Mouse (Mus musculus) NIH3T3 (cell line): Measurements from ENCODE around the gene Sv2c.
"Not testable (repeated sequence)": the region's sequence is repeated elsewhere in the genome, so short reads cannot be mapped to it uniquely, and the experiment has no call there.

Experiments used
- DNase-seq: peaks from one replicate; pipeline ENCODE4 v3.0.0-alpha.2; 2012; ENCODE audit warnings: low read depth

The Sv2c gene

DNA sequence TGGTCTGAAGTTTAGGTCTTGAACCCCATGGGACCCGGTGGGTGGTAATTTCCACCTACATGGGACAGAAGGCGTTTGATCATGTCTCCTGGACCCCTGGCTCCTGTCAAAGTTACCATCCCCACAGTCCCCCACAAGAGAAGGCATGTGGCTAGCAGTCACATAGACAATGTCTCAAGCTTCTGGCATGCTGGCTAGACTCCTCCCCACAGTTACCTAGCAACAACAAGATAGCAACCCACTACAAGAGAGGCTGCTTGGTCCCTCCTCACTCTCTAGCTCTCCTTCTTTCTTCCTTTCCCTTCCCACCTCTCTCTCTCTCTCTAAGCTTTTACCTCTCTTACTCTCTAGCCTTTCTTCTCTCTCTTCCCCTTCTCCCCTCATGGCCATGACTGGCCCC lies 164.3 kb downstream of the Sv2c start:
- not testable (repeated sequence) for DNase-seq

DNA sequence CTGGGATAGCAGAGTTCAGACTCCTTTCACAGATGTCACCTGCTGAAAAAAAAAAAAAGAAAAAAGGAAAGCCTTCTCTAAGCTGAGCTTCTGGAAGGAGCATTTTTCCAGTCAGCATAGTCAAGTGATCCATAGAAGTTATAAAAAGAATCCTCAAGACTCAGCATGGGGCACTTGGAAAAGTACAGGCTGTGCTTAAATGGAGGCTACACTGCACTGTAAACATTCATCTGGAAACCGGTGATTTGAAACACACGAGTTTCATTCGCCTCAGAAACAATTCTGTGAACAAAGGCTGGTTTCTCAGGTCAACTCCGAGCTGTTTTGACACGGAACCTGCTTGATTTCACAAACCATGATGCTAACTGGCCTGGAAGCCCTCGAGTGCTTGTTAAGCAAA lies 165.6 kb downstream of the Sv2c start:
- DNase-seq = no peak

DNA sequence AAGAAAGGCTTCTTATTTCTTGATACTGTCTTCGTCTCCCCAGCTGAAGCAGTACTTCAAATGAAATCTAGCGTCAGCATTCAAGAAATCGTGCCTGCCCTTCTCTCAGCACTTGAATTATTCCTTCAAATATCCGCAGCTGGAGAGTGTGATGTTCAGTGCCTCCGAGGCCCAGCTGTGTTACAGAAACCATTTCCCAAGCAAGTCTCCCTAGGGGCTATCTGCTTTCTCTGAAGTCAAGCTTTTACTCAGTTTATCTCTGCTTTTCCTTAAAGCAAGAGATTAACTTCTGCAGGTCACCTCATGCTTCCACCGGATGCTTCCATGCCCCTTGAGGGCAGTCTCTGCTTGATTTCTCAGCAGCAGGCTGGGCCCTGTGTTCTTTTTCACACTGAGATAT lies 166.8 kb downstream of the Sv2c start:
- DNase-seq = no peak

DNA sequence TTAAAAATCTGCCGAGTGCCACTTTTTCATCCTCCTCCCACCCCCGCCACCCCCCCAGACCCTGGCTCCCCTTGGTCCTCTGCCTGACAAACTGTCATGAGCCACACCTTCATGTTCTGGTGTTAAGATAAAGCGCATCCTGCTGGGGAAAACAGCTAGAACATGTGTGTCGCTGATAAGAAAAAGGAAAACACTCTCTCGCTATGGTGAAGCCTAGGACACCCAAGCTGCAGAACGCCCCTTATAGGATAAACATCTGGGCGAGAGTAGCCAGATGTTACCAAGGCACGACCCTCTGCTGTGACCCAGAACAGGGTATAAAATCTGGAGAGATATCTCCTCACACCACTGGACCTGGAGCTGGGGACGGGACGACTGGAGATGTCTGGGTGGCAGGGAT lies 167.2 kb downstream of the Sv2c start:
- no peak for DNase-seq

DNA sequence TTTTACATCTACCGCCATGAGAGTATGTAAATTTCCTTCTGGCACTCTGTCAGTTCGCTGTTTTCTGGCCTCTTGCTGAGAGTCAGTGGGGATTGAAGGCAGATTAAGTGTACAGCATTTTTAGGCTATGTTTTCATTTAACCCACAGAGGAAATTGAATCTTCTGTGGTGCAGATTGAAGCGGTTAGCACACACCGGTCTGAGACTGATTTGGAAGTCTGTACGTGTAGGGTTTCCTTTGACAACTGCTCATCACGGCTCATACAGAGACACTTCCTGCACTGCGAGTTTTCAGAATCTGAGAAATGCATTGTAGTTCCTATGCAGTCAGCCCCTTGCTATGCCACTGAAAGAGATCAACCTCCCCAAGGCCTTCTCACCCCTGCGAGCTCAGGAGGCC lies 168.2 kb downstream of the Sv2c start:
- DNase-seq = no peak

DNA sequence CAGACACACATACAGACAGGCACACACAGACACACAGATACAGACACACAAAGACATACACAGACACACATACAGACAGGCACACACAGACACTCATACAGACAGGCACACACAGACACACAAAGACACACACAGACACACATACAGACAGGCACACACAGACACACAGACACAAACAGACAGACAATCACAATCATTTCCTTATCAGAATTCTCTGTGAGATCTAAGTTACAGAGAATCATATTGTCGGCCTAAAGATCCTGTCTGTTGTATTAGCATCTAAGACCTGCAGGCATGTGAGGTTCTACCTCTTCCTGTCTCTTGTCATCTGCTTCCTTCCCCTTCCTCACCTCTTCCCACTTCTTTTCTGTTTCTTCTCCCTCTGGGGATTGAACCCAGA lies 168.7 kb downstream of the Sv2c start:
- no peak for DNase-seq

DNA sequence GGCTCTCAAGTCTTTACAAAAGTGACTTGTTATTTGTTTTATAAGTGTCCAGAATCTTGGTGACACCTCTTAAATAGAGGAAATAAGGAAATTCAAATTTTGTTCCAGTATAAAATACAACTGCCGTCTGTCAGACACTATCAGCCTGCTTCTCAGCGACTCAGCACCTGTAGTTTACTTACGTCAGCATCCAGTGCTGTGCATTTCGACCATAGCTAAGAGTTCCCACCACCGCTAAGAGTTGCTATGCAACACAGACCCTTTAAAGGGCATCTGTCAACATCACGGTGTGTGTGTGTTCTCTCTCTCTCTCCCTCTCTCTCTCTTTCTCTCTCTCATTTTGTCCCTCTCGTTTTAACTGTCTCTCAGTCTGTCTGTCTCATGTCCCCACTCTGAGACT lies 170.5 kb downstream of the Sv2c start:
- no peak for DNase-seq

DNA sequence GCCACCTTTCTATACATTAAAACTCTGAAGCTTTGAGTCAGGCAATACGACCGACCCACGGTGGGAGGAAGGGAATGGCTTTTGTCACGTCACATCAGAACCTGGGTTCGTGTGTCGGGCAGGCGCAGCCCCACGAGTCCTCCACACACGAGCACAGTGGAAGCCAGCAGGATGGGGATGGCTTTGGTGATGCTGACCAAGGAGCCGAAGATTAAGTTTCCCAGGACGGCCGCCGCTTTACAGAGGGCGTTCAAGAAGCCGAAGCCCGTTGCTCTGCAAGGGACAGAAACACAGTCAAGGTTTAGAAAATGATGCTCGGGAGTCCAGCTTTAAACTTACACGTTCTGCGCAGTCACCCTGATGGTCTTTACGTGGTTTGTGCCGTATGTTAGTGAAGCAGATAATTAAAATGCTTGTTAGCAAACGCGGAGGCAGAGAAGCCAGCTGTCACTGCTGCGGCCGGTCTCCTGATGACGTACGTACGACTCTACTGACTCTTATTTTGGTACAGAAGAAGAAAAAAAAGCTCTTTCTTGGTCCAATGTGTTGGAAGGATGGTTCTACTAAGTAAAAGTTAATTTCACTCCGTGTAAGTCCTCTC lies 171.1 kb downstream of the Sv2c start:
- no peak for DNase-seq

DNA sequence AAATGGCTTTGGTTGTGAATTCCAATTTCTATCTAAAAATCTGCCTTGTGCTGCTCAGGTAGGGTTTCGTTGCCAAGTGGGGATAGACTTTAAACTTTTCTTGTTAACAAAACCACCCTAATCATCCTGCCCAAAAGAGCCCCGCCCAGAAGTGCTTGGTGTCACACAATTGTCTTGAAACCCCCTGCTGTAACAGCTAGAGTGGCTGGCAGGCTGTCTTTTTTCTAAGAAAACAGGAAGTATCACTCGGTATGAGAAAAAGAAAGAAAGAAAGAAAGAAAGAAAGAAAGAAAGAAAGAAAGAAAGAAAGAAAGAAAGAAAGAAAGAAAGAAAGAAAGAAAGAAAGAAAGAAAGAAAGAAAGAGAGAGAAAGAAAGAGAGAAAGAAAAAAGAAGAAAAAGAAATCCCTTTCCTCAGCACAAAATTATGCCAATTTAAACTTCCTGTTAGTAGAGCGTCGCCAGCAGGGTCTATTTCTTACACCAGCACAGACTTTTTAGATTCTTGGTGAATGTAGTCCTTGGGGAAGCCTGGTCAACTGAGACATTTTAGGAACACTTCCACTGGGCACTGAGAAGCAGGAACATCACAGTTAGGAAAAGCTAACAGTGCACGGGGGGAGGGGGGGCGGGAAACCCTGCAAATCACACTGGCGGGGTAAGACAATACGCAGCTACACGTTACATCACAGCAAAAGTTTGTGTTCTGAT lies 171.7 kb downstream of the Sv2c start:
- no peak for DNase-seq

DNA sequence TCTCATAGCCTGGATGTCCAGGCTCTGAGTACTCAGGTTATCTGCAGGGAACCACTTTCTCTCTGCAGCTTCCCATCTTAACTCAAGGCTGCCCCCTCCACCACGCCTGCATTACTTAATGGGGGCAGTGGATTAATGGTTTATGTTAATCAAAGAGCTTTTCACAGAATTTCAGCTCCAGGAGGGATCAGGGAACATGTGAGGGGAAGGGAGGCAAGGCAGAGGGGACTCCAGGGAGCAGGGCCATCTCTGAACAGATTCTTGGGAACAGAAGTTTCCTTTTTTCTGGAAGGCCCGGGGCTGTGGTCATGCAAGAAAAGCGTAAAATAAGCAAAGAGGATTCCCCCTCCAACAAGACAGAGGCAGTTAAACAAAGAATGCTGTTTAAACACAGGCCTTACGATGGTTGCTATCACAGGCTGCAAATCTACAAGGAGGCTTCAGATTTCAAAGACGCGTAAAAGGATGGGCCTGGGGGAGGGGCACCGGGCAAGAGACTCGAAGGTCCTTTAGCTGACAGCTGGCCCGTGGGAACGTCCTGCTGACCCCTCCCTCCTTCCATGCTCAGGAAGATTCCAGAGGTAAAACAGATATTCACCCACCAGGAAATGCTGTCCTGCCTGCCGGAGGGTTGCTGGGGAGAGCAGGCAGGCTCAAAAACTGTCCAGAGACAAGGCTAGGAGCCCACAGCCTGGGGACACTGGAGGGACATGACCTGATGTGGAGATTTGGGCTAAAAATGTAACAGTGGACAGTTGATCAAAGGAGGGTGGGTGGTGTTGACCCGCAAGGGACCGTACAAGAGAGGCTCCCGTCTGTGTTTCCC lies 172.5 kb downstream of the Sv2c start:
- DNase-seq = no peak

DNA sequence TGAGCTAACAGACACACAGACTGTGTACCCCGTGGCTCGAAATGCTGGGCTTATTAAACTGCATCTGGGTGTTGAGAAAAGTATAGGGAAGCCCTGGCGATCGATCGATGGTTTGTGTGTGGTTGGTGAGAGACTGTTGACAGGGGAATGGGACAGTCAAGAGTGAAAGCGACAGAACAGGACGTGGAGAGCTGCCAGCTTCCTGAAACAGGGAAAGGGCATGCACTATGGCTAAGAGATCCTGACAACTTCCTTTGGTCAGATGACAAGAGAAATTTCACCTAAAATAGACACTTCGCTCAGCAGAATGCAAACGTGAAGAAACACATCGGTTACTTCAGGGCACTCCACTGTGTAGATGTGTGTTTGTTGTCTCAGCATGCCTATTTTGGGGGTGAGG lies 175.2 kb downstream of the Sv2c start:
- no peak for DNase-seq

DNA sequence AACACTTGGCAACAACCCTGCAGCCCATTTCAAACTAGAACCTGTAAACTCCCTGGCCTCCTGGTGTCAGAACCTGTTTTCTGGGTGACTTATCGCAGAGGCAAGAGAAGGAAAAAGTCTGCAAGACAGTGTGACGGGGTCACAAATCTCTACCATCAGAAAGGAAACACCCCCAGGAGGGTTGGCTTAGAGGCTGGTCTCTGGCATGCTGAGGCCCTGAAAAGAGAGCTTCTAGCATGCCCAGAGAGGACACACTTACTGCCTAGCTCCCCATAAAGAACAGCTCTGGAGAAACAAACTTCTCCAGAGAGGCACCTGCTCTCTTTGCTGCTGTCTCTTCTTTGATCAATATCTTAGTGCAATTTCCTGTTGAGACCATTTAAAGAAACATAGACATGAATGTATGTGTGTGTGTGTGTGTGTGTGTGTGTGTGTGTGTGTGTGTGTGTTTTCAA lies 176.0 kb downstream of the Sv2c start:
- no peak for DNase-seq

DNA sequence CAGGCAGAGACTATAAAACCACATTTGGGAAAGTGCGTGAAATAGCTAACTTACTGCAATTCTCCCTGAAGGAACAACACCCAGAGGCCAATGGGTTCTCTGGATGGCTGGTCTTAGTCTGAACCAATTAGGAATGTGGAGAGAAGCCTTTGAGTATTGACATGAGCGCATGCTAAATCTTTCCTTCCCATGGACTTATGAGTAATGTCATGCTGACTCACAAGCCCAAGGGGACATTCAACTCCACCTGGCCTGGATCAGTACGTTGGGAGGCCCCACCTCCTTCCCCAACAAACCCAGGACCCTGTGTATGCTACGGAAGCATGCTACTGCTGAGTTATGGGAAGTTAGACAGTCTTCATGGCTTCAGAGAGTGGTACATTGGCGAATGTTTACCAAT lies 177.2 kb downstream of the Sv2c start:
- no peak for DNase-seq

DNA sequence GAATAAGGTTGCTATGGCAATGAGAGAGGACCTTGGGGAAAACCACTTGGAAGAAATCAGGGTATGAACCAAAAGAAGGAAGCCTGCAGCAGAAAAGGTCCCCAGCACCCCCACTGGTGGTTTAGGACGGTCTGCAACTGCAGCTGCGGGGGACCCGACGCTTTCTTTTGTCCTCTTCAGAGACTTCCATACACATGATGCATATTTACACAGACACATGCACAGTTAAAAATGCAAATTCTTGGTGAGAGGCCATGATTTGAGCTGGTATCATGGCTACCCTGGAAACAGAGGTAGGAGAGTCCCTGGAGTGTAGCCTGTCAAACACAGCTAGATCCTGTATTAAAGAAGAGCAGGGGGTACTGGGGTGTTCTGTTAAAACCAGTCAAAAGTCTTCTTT lies 178.7 kb downstream of the Sv2c start:
- DNase-seq = no peak

DNA sequence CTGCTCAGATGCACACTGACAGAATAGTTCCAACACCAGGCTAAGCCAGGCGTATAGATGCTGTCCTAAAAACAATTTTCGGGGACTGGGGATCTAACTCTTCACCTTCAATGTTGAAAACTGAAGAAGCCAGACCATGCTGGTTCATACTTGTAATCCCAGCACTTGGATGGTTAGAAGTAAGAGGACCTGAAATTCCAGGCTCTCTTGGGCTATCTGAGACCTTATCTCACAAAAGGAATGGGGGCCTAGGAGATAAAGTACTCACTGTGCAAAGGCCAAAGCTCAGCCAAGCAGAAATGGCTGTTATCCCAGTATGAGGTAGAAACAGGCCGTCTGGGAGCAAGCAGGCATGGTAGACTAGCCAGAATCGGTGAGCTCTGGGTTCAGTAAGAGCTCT lies 180.1 kb downstream of the Sv2c start:
- DNase-seq = no peak

DNA sequence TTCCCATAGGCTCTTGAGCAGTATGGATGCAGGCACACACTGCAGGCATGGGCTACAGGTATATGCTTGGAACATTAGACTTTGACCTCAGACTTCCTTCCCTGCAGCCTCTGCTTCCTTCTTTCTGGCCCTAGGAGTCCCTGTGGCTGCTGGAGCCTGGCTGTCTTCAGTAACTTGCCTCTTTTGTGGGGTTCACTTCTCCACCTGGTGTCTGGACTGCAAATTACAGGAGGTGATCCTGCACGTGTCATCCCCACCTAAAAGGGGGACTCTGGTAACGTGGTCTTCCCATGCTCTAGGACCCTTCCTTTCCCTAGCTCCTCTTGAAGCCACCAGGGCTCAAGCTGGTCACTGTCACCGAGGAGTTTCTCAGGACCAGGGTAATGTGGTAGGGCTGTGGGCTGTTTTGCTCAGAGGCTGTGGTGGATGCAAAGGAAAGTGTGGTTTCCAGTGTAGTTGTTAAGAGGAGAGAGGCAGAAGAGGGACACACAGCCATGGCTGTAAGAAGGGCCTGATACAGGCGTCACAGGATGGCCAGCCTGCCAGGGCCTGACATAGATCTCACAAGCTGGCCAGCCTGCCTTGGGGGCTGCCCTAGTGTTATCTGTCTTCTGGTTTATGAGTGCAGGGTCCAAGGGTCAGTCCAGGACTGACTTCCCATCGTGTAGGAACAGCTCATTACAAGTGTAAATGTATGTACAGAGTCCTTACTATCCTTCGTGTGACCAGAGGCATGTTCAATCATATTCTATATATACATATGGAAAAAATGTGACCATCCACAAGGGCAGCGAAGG lies 181.1 kb downstream of the Sv2c start:
- no peak for DNase-seq

DNA sequence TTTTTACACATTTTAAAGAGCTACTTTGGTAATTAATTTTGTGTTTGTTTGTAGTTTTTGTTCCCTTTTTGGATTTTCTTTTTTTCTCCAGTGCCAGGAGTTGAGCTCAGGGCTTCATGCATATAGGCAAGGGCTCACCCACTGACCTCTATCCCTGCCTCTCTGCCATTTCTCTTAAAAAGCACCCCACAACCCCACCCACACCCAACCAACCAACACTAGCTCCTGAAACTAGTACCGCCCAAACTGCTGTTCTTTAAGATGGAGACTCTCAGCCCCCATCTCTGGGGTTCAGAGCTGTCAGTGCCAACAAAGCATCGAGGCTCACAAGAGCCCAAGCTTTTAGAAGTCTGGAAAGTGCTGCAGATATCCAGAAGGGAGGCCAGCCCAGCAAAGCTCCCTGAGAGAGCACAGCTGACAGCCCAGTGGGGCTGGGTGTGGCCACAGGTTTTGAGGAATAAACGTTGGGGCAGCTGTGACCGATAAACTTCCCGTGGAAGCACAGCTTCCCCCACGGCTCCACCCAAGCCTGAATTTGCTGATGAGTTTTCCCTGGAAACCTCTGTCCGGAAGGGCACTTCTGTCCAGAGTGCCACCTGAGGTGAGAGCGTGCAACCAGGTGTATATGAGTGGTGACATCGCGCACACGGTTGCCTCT lies 181.8 kb downstream of the Sv2c start:
- DNase-seq = no peak

DNA sequence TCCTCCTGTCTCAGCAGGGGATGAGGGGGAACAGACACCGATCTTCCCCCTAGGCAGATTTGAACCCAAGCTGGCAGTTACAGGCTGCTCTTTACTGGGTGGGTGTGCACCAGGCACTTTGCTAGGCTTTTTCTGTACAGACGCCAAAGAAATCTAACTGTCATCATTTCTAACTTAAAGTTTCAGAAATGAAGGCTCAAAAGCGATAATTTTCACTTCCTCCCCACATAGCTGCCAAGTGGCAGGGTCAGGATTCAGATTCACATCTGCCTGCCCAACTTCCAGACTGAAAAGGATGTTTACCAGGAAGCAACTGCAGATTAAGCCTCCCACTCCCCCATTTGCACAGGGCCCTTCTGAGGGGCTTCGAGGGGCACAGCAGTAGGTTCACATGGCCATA lies 183.0 kb downstream of the Sv2c start:
- DNase-seq = no peak

DNA sequence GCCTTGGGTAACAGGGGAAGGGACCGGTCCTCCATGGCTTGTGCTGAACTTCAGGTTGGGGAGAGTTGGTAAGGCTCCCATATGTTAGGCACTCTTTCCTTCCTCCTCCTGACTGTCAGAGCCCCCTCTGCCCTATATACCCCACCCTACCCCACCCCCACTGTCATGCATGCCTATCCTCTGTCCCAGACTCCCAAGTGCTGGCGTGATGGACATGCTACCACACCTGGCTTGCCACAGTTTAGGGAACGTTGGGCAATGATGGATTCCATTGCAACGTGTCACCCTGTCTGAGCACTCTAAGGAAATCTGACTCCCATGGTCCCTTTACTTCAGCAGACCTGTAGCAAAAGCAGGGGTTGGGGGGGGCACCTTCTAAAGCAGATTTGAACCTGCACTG lies 183.6 kb downstream of the Sv2c start:
- no peak for DNase-seq

DNA sequence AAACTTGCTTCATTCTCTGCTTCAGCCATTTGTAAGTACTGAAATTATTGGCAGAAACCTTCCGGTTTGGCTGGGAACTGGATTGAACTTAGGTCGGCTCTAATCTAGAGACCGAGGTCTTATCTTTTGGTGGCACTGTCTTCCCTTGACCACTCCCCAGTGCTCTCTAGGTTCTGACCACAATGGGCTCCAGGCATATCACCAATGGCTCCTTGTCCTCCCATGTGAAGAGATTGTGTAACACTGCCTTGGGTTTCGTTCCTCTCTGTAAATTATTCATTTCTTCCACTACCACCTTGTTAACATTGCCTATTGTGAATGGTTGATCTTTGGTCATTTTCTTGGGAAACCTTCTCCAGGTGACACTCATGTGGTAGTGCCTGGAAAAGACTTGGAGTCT lies 184.0 kb downstream of the Sv2c start:
- no peak for DNase-seq

DNA sequence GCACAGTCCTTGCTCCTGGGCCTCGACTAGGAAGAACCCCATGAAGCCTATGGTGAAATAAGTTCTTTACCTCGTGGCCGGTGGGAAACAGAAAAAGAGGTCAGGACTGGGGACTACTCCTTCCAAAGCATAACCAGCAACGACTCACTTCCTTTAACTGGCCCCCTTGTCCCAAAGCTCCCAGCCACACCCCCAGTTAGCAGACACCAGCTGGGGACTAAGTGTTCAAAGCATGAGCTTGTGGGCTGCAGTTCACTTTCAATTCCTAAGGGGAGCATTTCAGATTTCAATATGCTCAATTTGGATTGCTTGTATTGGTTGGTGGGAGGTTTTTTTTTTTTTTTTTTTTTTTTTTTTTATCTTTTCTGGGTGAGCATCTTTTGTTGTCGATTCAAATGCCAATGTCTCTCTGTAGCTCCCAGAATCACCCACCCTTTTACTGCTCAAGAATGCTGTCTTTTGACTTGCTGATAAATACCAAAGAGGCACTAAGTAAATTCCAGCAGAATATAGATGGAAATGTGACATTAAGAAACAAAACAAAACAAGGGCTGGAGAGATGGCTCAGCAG lies 186.4 kb downstream of the Sv2c start:
- DNase-seq = no peak

DNA sequence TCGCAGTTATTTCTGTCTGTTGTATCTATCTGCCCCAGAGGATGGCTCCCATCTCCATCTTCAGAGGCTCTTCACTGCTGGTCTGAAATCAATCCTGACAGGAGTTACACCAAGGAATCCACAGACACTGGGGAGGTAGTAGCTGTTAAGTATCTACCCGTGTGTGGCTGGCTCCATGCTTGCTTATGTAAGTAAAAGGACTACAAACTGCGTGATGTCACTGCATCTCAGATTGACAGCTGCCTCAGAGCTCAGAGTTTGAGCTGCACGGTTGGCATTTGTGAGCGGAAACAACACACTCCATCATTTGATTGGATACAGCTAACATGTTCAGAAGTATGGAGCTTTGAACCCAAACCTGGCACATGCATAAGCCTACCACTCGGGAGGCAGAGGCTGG lies 187.8 kb downstream of the Sv2c start:
- DNase-seq = no peak
